Mouse (Mus musculus) left cerebral cortex, postnatal 36 days (tissue): ENCODE results near the gene Prr15. TPM values are rescaled to one million over a fixed set of nuclear protein-coding genes. Genes with fewer than 3 reads are reported as not detected.

Experiments
- DNase-seq, 2 experiments: peaks; one replicate each; pipeline ENCODE4 v3.0.0; 2021 to 2022; ENCODE audit warnings: low spot score in 2 of 2, mixed read lengths in 1 of 2
- intact Hi-C: fragments of 180-260 bp; cut with DNase I; formaldehyde crosslinking; loops from one replicate; pipeline ENCODE4 v1.15.1; 2025
- total RNA-seq, 2 experiments: library from RNA; stranded (reverse); gene quantifications; 2 replicates each; pipeline ENCODE4 v1.2.3; 2021

Prr15 gene
- total RNA-seq, 2 experiments from 2014 or later = 1.4 to 1.8 TPM

GRCm38 (mm10) chr6:54379356-54379755 is 53.7 kb downstream of the Prr15 start:
- intact Hi-C loops = no loop called here
- DNase-seq = no peak

Other genes starting within 250 kb of the Prr15 start
- 100 to 1,000 TPM in 1 of 2 experiments, 10 to 100 TPM in 1; 72.1 to 106 TPM for gene Wipf3, start 103.8 kb downstream of the Prr15 start, total RNA-seq
- 100 to 1,000 TPM; 145 to 155 TPM for gene Scrn1, start 240.7 kb downstream of the Prr15 start, total RNA-seq